Comparison of ENCODE assay signal across 8 mouse cellular contexts in the genomic region with DNA sequence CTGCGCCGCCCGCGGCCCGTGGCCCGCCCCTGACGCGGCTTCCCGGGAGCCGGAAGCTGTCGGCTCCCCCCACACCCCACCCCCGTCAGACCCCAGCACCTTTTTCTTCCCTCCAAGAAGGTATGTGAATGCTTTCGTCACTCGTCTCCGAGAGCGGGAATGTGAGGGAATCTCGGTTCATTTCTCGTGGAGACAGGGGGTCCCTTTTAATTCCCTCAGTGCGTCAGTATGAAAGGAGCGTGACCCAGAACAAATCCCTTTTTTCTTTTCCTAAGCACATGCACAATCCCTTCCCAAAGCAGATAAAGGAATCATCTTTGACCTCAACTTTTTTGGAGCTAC. TPM values are rescaled to one million over a fixed set of nuclear protein-coding genes. Genes with fewer than 3 reads are reported as not detected.
DNase-seq lines count a peak whose midpoint lies in the region; ATAC-seq and TF ChIP-seq lines count a peak whose summit lies in the region.

No protein-coding gene starts in this region.

- H3K36me3 ChIP-seq in kidney, embryonic 14.5 days (ENCODE audit: control insufficient read depth, insufficient read depth, low read length) = no peaks in the 10 kb centered on the region
- H3K36me3 ChIP-seq in hindbrain, embryonic 14.5 days (replicated peaks; ENCODE audit: control insufficient read depth, insufficient read depth) = no peaks in the 10 kb centered on the region
- no peaks in the 10 kb centered on the region for H3K36me3 ChIP-seq in midbrain, embryonic 15.5 days (replicated peaks)

- H3K27me3 ChIP-seq in kidney, embryonic 14.5 days (ENCODE audit: control insufficient read depth, insufficient read depth, low read length) = no peaks in the 10 kb centered on the region
- no peaks in the 10 kb centered on the region for H3K27me3 ChIP-seq in hindbrain, embryonic 14.5 days (ENCODE audit: control insufficient read depth, insufficient read depth, low read length)
- no peaks in the 10 kb centered on the region for H3K27me3 ChIP-seq in midbrain, embryonic 15.5 days (replicated peaks)

- 0 out of 2 replicates have a peak, but pooled peaks cover 4% of the 10 kb centered on the region for H3K4me1 ChIP-seq in kidney, embryonic 14.5 days (ENCODE audit: control insufficient read depth, insufficient read depth, low read length)
- peaks cover 4% of the 10 kb centered on the region for H3K4me1 ChIP-seq in cortical plate, adult 2 months (ENCODE audit: control insufficient read depth, insufficient read depth, low read length)
- peaks cover 14% of the 10 kb centered on the region; the same call in 1 of the 2 replicates for H3K4me1 ChIP-seq in hindbrain, embryonic 14.5 days (replicated peaks; ENCODE audit: control insufficient read depth, insufficient read depth, low read length)
- H3K4me1 ChIP-seq in midbrain, embryonic 15.5 days = peaks cover 5% of the 10 kb centered on the region

- TF ChIP-seq CTCF in cortical plate, adult 2 months (IDR thresholded peaks at IDR 0.05; ENCODE audit: extremely low read depth, insufficient read depth, low read length) = no peak

- H3K9ac ChIP-seq in kidney, embryonic 14.5 days (ENCODE audit: low read depth, low read length) = peak overlapping the region; percentile 99
- peak overlapping the region; percentile 99 for H3K9ac ChIP-seq in hindbrain, embryonic 14.5 days
- H3K9ac ChIP-seq in midbrain, embryonic 15.5 days = peak overlapping the region; percentile 94

- no peaks in the 10 kb centered on the region for H3K9me3 ChIP-seq in kidney, embryonic 14.5 days (ENCODE audit: control insufficient read depth, low read length)
- H3K9me3 ChIP-seq in hindbrain, embryonic 14.5 days (ENCODE audit: control insufficient read depth, low read length) = no peaks in the 10 kb centered on the region
- no peaks in the 10 kb centered on the region for H3K9me3 ChIP-seq in midbrain, embryonic 15.5 days

- peak overlapping the region; percentile 95 for H3K4me3 ChIP-seq in kidney, embryonic 14.5 days (ENCODE audit: low read length)
- H3K4me3 ChIP-seq in cortical plate, adult 2 months (ENCODE audit: insufficient read depth, low read length) = peak overlapping the region; percentile 84
- peak overlapping the region; percentile 98 for H3K4me3 ChIP-seq in hindbrain, embryonic 14.5 days (replicated peaks; ENCODE audit: low read length)
- H3K4me3 ChIP-seq in midbrain, embryonic 15.5 days = peak overlapping the region; percentile 80

- peak overlapping the region; percentile 92 for H3K27ac ChIP-seq in kidney, embryonic 14.5 days (ENCODE audit: low read depth, low read length)
- H3K27ac ChIP-seq in cortical plate, adult 2 months (ENCODE audit: insufficient read depth, low read length) = peak overlapping the region; percentile 98
- peak overlapping the region; percentile 97 for H3K27ac ChIP-seq in hindbrain, embryonic 14.5 days
- H3K27ac ChIP-seq in midbrain, embryonic 15.5 days = peak overlapping the region; percentile 96

- WGBS in kidney, embryonic 14.5 days = under 1% methylated on average over 20 of the region's 20 CpGs
- WGBS in hindbrain, embryonic 14.5 days = under 1% methylated on average over 19 of the region's 20 CpGs
- 0% methylated on average over 18 of the region's 20 CpGs for WGBS in midbrain, embryonic 15.5 days

- no peak for TF ChIP-seq POLR2A in cortical plate, adult 2 months (IDR thresholded peaks at IDR 0.05; ENCODE audit: extremely low read depth, insufficient read depth, low read length)

- H3K4me2 ChIP-seq in kidney, embryonic 14.5 days (replicated peaks; ENCODE audit: low read depth, low read length) = peak overlapping the region; percentile 50
- H3K4me2 ChIP-seq in hindbrain, embryonic 14.5 days (replicated peaks) = peak overlapping the region; percentile 70
- peak overlapping the region; percentile 58 for H3K4me2 ChIP-seq in midbrain, embryonic 15.5 days

- ATAC-seq in kidney, embryonic 14.5 days (ENCODE audit: low FRiP score, low TSS enrichment) = no peak
- no peak for ATAC-seq in hindbrain, embryonic 14.5 days (ENCODE audit: low FRiP score)
- no peak for ATAC-seq in midbrain, embryonic 15.5 days (replicated peaks)
- no peak for ATAC-seq in granulocyte monocyte progenitor cell, adult 5-6 weeks (replicated peaks; ENCODE audit: poor library complexity, severe bottlenecking)

- no peak for DNase-seq in kidney, postnatal 14 days
- DNase-seq in hindbrain, embryonic 14.5 days (ENCODE audit: low spot score) = no peak
- no peak for DNase-seq in urinary bladder, postnatal 25 days (ENCODE audit: low spot score)
- DNase-seq in thymus, postnatal 14 days = no peak

RNA-seq across cellular contexts. Expression of gene Zfyve9, which starts 0.2 kb away (rescaled TPM):
- 7.2 and 7.5 TPM in 2 replicates for polyA plus RNA-seq in kidney, embryonic 14.5 days (2014; fragmentation: Nextera tagmentation; extraction: Ambion mirVana)
- polyA plus RNA-seq in cortical plate, adult 2 months (2012; rRNA removed) = 23.6 and 24.2 TPM in 2 replicates
- polyA plus RNA-seq in hindbrain, embryonic 14.5 days (2014; fragmentation: Nextera tagmentation; extraction: Ambion mirVana) = 7.3 and 8.2 TPM in 2 replicates
- 6.4 TPM in 2 replicates for polyA plus RNA-seq in midbrain, embryonic 15.5 days (2015; fragmentation: Nextera tagmentation; extraction: Ambion mirVana)
- 0.11 and 1.3 TPM in 2 replicates for total RNA-seq in granulocyte monocyte progenitor cell, adult 5-6 weeks (2014; fragmentation: Nextera tagmentation)
- total RNA-seq in granulocyte monocyte progenitor cell, adult 5-6 weeks (2017) = 0.56 and 1.3 TPM in 2 replicates

RNA-seq across cellular contexts. Expression of gene Btf3l4, which starts 52.6 kb away (rescaled TPM):
- polyA plus RNA-seq in kidney, embryonic 14.5 days (2014; fragmentation: Nextera tagmentation; extraction: Ambion mirVana) = 199 and 224 TPM in 2 replicates
- 81.4 and 82.5 TPM in 2 replicates for polyA plus RNA-seq in cortical plate, adult 2 months (2012; rRNA removed)
- 187 and 191 TPM in 2 replicates for polyA plus RNA-seq in hindbrain, embryonic 14.5 days (2014; fragmentation: Nextera tagmentation; extraction: Ambion mirVana)
- 167 and 179 TPM in 2 replicates for polyA plus RNA-seq in midbrain, embryonic 15.5 days (2015; fragmentation: Nextera tagmentation; extraction: Ambion mirVana)
- total RNA-seq in granulocyte monocyte progenitor cell, adult 5-6 weeks (2014; fragmentation: Nextera tagmentation) = 35.0 and 41.2 TPM in 2 replicates
- total RNA-seq in granulocyte monocyte progenitor cell, adult 5-6 weeks (2017) = 51.4 and 75.1 TPM in 2 replicates

RNA-seq across cellular contexts. Expression of gene Txndc12, which starts 53.6 kb away (rescaled TPM):
- 112 and 117 TPM in 2 replicates for polyA plus RNA-seq in kidney, embryonic 14.5 days (2014; fragmentation: Nextera tagmentation; extraction: Ambion mirVana)
- polyA plus RNA-seq in cortical plate, adult 2 months (2012; rRNA removed) = 42.5 and 43.9 TPM in 2 replicates
- polyA plus RNA-seq in hindbrain, embryonic 14.5 days (2014; fragmentation: Nextera tagmentation; extraction: Ambion mirVana) = 73.6 and 77.4 TPM in 2 replicates
- polyA plus RNA-seq in midbrain, embryonic 15.5 days (2015; fragmentation: Nextera tagmentation; extraction: Ambion mirVana) = 63.8 and 67.4 TPM in 2 replicates
- total RNA-seq in granulocyte monocyte progenitor cell, adult 5-6 weeks (2014; fragmentation: Nextera tagmentation) = 58.9 and 92.9 TPM in 2 replicates
- total RNA-seq in granulocyte monocyte progenitor cell, adult 5-6 weeks (2017) = 101 and 120 TPM in 2 replicates
